Mouse (Mus musculus) limb, embryonic 12.5 days (tissue): Measurements from ENCODE around the gene Chst5. TPM values are rescaled to one million over a fixed set of nuclear protein-coding genes. Genes with fewer than 3 reads are reported as not detected.
A peak's percentile ranks its signal among the peaks of the same experiment; 100 is the strongest.
"Not testable (repeated sequence)": the region's sequence is repeated elsewhere in the genome, so short reads cannot be mapped to it uniquely, and the experiment has no call there.

ENCODE experiments used
- ATAC-seq: fragments of 200-750 bp; cut with Nextera tagmentation; 2 replicates; pipeline ENCODE4 v1.8.0; 2017; ENCODE audit warnings: low read depth, moderate TSS enrichment; ENCODE audit not compliant: insufficient number of reproducible peaks, insufficient read depth, low FRiP score, low TSS enrichment
- H3K27ac ChIP-seq: fragments of 300-500 bp; sonication (generic); 2 replicates; pipeline ENCODE4 v1.5.1; 2016; ENCODE audit warnings: mild to moderate bottlenecking, moderate library complexity
- H3K27me3 ChIP-seq: fragments of 300-500 bp; sonication (generic); 2 replicates; pipeline ENCODE4 v1.6.1; 2016; ENCODE audit warnings: mild to moderate bottlenecking, moderate library complexity
- H3K36me3 ChIP-seq: fragments of 300-500 bp; sonication (generic); 2 replicates; pipeline ENCODE4 v1.6.1; 2016; ENCODE audit warnings: mild to moderate bottlenecking, moderate library complexity
- H3K4me1 ChIP-seq: fragments of 300-500 bp; sonication (generic); replicated peaks from 2 replicates; pipeline ENCODE4 v1.6.1; 2016
- H3K4me2 ChIP-seq: fragments of 300-500 bp; sonication (generic); 2 replicates; pipeline ENCODE4 v1.6.1; 2016; ENCODE audit warnings: mild to moderate bottlenecking, moderate library complexity
- H3K4me3 ChIP-seq: fragments of 300-500 bp; sonication (generic); replicated peaks from 2 replicates; pipeline ENCODE4 v1.5.1; 2016; ENCODE audit warnings: mild to moderate bottlenecking
- H3K9ac ChIP-seq: fragments of 300-500 bp; sonication (generic); replicated peaks from 2 replicates; pipeline ENCODE4 v1.6.1; 2016; ENCODE audit warnings: mild to moderate bottlenecking, moderate library complexity
- H3K9me3 ChIP-seq: fragments of 300-500 bp; sonication (generic); 2 replicates; pipeline ENCODE4 v1.6.1; 2016; ENCODE audit warnings: mild to moderate bottlenecking, moderate library complexity
- WGBS: fragments of 180-500 bp; shearing (Covaris S2); methylation state at CpG from one replicate; pipeline ENCODE4 v1.1.7; 2016; 5-methylcytosine and 5-hydroxymethylcytosine counted together
- polyA plus RNA-seq: library from polyadenylated mRNA; unstranded; fragments of >200 nt; fragmentation: Nextera tagmentation; extraction: Ambion mirVana; gene quantifications from 2 replicates; pipeline ENCODE4 v1.2.1, GENCODE M21; 2016

Chst5 gene
- polyA plus RNA-seq, 1 experiment from 2014 or later = 4.3 TPM

DNA sequence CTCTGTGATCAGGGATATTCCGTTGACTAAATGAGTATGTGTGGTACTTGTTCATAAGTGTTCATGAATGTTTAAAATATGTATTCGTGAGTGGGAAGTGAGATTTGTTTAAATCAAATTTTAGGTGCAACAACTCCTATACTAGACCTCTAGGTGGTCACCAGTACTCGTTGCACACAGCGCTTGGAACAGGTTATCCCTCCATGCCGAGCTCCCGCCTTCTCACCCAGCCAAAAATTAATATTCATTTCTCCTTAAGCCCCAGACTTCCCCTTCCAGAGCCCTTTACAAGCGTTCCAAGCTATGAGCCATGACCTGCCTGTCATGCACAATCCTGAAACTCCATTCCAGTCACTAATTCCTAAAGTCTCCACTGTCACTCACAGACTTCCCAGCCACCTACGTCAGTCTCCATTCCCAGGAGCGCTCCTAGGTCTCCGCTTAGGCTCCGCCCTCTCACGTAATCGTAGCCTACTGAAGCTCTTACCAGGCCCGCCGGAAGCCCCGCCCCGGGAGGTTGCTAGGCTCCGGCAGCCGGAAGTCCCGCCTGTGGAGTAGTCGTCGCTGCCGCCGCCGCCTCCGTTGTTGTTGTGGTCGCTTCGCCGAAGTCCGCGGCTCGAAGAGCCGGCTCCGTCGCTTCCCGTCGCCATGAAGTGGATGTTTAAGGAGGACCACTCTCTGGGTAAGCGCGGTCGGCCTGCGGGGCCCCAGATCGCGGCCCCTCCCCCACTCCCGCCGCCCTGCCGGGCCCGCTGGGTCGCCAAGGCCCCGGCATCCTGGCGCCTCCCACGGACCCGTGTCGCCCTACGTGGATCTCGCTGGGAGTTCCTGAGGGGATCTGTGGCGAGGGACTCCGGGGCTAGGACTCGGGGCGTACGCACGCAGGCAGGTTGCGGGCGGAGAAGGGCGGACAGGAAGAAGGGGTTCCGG is 30.2 kb upstream of the Chst5 start, which contains the start of gene Gabarapl2:
Gabarapl2 (plus strand) TSS at position 533 of the 930 bp plus-strand sequence.
- H3K27ac ChIP-seq = peak within 1 kb of the TSS; percentile 62

DNA sequence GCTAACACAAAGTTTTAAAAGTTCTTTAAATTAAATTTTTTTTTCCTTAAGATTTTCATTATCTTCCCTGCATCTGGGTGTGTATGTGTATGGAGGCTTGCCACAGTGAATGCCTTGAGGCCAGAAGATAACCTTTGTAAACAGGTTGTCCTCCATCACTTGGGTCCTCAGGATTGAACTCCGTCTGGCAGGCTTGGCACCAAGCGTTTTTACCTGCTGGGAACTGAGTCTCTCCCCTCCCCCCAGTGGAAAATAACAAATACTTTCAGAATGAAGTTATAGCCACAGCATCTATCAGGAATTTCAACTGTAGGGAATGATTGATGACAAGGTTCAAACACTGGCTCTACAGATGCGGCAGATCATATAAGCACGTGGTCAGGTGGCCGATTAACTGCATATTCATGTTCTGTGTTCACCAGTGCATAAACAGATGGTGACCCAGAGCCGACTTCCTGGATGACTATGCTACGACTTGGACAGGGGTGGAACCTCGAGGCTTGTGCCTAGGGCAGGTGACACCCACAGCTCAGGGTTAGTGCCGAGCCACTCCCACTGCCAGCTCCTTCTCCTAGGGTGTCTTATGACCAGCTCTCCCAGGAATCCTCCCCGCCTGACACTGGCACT is 29.4 kb upstream of the Chst5 start:
- 0 out of 2 replicates have a peak overlapping the region, but pooled peaks have one; percentile 34 for H3K9ac ChIP-seq
- ATAC-seq = peak; percentile 58; the same call in 1 of the 2 replicates
- H3K36me3 ChIP-seq = peaks cover 18% of the 10 kb centered on the region
- no peaks in the 10 kb centered on the region for H3K9me3 ChIP-seq
- H3K4me1 ChIP-seq = peaks cover 18% of the 10 kb centered on the region
- 12% methylated on average over 10 of the region's 10 CpGs for WGBS
- H3K4me3 ChIP-seq = peak overlapping the region; percentile 99
- H3K27me3 ChIP-seq = no peaks in the 10 kb centered on the region
- H3K27ac ChIP-seq = no peak overlapping the region
- peak overlapping the region; percentile 92 for H3K4me2 ChIP-seq

More for the DNA sequence above, 30.2 kb upstream of the Chst5 start, which contains the start of gene Gabarapl2:
- H3K9me3 ChIP-seq = no peaks in the 10 kb centered on the region
- peak; percentile 96 for ATAC-seq
- H3K4me1 ChIP-seq = peaks cover 18% of the 10 kb centered on the region
- peak within 1 kb of the TSS; percentile 99 for H3K4me3 ChIP-seq
- no peaks in the 10 kb centered on the region for H3K27me3 ChIP-seq
- H3K36me3 ChIP-seq = peaks cover 25% of the 10 kb centered on the region
- peak within 1 kb of the TSS; percentile 92 for H3K4me2 ChIP-seq
- H3K9ac ChIP-seq = peak within 1 kb of the TSS; percentile 85
- WGBS = under 1% methylated on average over 65 of the region's 65 CpGs

DNA sequence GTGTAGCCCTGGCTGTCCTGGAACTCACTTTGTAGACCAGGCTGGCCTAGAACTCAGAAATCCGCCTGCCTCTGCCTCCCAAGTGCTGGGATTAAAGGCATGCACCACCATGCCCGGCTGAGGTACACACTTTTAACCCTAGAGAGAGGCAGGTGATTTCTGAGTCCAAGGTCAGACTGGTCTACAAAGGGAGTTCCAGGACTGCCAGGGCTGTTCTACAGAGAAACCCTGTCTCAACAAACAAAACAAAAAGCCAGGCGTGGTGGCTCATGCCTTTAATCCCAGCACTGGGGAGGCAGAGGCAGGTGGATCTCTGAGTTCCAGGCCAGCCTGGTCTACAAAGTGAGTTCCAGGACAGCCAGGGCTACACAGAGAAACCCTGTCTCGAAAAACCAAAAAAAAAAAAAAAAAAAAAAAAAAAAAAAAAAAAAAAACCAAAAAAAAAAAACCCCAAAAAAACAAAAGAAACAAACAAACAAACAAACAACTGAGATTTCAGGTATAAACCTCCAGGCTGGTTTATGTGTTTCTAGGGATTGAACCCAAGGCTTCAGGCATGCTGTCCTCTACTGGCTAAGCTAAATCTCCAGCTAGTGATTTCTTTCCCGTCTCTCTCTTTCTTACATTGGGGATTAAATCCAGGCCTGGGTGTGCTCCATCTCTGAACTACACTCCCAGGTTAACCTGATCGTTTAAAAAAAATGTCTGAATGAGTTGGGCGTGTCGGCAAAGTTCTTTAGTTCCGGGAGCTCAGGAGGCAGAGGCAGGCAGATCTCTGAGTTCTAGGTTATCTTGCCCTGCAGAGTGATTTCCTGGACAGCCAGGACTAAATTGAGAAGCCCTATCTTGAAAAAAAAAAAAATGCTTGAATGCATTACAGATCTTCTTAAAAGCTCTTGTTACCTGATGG is 28.1 kb upstream of the Chst5 start:
- H3K4me1 ChIP-seq = peaks cover 20% of the 10 kb centered on the region
- not testable (repeated sequence) for H3K9ac ChIP-seq, ATAC-seq, H3K9me3 ChIP-seq, H3K4me2 ChIP-seq, H3K27me3 ChIP-seq, H3K27ac ChIP-seq, H3K36me3 ChIP-seq, H3K4me3 ChIP-seq
- WGBS = 85% methylated on average over 9 of the region's 9 CpGs

DNA sequence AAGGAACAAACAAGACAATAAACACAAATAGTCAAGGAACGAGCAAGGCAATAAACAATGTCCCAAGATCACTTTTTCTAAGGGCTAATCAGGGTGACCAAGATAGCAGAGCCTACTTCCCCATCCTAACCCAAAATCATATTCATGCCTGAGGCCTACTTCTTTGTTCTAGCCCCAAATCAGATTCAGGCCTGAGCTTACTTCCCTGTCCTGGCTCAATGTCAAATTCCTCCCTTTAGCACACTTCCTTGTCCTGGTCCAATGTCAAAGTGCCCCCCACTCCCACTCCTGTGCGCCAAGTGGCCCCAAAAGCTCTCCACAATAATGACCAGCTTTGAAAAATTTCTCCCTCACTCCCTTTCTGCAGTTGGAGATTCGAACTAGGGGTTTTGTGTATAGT is 26.9 kb upstream of the Chst5 start:
- no peak overlapping the region for H3K4me2 ChIP-seq
- no peak overlapping the region for H3K27ac ChIP-seq
- no peaks in the 10 kb centered on the region for H3K36me3 ChIP-seq
- H3K4me3 ChIP-seq = no peak overlapping the region
- H3K9me3 ChIP-seq = no peaks in the 10 kb centered on the region
- no peaks in the 10 kb centered on the region for H3K27me3 ChIP-seq
- 72% methylated on average over 3 of the region's 3 CpGs for WGBS
- H3K4me1 ChIP-seq = peaks cover 31% of the 10 kb centered on the region
- ATAC-seq = no peak
- no peak overlapping the region for H3K9ac ChIP-seq

DNA sequence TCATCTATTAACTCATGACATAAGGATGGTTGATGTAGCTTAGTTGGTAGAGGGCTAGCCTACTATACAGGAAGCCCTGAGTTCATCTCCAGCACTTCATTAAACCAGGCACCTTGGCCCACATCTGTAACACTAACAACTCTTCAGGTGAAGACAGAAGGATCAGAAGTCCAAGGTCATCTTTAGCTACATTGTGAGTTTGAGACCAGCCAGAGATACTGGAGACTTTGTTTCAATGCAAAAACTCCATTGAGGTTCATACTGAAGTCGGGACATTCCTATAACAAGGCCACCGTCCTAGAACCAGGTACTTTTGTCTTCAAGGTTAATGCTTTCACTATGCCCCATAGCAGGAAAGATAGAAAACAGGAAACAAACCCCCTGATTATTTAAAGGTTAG is 24.0 kb upstream of the Chst5 start:
- Histone ChIP-seq H3K4me1 (peaks cover 21% of the 10 kb centered on the region), H3K4me2 (peak overlapping the region; percentile 89), H3K27me3 (no peaks in the 10 kb centered on the region), H3K4me3 (no peak overlapping the region), H3K9me3 (no peaks in the 10 kb centered on the region), H3K27ac (no peak overlapping the region), H3K9ac (no peak overlapping the region), H3K36me3 (peaks cover 6% of the 10 kb centered on the region; the same call in 1 of the 2 replicates)
- ATAC-seq = no peak
- 89% methylated on average over 2 of the region's 2 CpGs for WGBS

DNA sequence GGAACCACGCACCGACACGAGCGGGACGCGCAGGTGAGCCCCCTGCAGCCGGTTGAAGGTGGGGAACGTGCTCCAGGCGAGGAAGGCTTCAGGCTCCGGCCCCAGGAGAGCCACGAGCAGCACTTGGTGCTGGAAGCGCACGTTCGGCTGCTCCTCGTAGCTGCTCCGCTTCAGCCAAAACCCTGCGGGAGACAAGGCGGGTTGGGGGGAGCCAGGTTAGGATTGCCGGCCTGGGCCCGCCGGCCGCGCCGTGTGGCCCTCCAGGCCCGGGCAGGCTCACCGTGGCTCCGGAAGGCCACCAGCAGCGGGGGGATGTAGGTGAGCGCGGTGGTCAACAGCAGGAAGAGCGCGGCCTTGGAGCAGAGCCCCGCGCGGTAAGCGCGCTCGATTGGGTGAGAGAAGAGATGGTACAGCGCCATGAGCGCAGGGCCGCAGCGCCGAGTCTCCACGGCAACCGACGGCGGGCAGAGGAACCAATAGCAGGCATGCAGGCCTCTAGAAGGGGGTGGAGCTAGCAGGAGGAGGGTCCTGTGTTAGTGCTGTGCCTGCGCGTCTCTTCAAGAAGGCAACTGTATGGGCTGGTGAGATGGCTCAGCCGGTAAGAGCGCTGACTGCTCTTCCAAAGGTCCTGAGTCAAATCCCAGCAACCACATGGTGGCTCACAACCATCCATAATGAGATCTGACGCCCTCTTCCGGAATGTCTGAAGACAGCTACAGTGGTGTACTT is 23.3 kb upstream of the Chst5 start, which contains the start of gene Tmem231:
Tmem231 (minus strand) TSS at position 534 of the 729 bp plus-strand sequence.
- H3K27me3 ChIP-seq = no peaks in the 10 kb centered on the region
- peaks cover 21% of the 10 kb centered on the region for H3K4me1 ChIP-seq
- WGBS = under 1% methylated on average over 53 of the region's 53 CpGs
- H3K4me2 ChIP-seq = peak within 1 kb of the TSS; percentile 89
- H3K9me3 ChIP-seq = no peaks in the 10 kb centered on the region
- peak within 1 kb of the TSS; percentile 81 for H3K4me3 ChIP-seq
- H3K9ac ChIP-seq = peak within 1 kb of the TSS; percentile 71
- peaks cover 12% of the 10 kb centered on the region; the same call in 1 of the 2 replicates for H3K36me3 ChIP-seq
- H3K27ac ChIP-seq = peak within 1 kb of the TSS; percentile 88
- ATAC-seq = peak; percentile 98

DNA sequence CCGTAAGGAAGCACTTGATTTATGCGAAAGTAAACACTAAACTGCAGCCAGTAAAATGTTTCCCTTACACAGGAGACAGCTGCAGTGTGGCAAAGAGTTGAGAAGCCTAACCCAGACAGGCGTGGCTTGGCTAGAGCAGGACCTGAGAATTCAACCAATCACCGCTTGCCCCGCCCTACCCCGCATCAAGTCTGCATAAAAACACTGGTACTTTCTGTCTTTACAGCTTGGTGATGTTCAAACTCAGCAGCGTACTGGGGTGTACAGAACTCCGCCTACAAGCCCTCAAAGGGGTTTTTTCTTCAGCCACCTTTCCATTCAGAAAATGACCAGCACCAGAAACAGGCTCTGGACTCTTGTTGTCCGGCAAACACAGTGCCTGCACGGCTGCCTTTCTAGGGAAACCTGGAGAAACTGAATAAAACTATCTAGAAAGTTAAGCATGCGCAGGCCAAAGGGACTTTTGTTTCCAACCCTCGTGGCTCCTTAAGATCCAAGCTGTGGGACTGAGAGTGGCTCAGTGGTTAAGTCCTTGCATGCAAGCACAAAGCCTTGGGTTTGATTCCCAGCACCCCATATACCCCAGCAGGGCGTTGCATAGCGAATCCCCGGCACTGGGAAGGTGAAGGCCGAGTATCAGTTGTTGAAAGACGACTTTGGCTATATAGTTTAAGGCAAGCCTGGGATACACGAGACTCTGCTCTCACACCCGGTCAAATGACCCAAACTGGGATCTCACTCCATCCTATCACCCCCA is 22.5 kb upstream of the Chst5 start:
- Histone ChIP-seq H3K4me2 (peak overlapping the region; percentile 89), H3K4me3 (peak overlapping the region; percentile 81), H3K9ac (peak overlapping the region; percentile 71), H3K27ac (peak overlapping the region; percentile 88), H3K36me3 (peaks cover 12% of the 10 kb centered on the region; the same call in 1 of the 2 replicates), H3K4me1 (peaks cover 21% of the 10 kb centered on the region), H3K9me3 (no peaks in the 10 kb centered on the region), H3K27me3 (no peaks in the 10 kb centered on the region)
- 30% methylated on average over 19 of the region's 19 CpGs for WGBS
- ATAC-seq = peak; percentile 34; the same call in 1 of the 2 replicates

DNA sequence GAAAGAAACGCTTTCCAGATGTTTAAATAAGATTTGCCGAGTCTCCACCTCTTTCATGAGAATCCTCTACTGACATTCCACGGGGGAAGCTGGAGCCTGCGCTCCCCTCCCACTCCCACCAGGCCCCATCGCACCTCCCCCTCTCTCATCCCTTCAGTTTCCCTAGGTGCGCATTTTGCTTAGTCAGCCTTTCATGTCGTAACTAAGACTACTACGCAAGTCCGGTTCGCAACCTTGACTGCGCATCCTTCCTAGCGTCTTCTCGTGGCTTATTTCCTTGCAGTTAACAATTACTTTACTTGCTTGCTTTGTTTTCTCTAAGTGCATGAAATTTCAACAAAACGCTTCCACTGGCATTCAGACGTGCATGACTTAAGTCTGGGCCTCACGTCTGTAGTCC is 21.5 kb upstream of the Chst5 start:
- H3K4me2 ChIP-seq = no peak overlapping the region
- peaks cover 21% of the 10 kb centered on the region for H3K4me1 ChIP-seq
- H3K27ac ChIP-seq = no peak overlapping the region
- no peaks in the 10 kb centered on the region for H3K9me3 ChIP-seq
- H3K4me3 ChIP-seq = no peak overlapping the region
- no peak for ATAC-seq
- H3K27me3 ChIP-seq = no peaks in the 10 kb centered on the region
- no peak overlapping the region for H3K9ac ChIP-seq
- WGBS = 74% methylated on average over 16 of the region's 16 CpGs
- peaks cover 12% of the 10 kb centered on the region; the same call in 1 of the 2 replicates for H3K36me3 ChIP-seq

DNA sequence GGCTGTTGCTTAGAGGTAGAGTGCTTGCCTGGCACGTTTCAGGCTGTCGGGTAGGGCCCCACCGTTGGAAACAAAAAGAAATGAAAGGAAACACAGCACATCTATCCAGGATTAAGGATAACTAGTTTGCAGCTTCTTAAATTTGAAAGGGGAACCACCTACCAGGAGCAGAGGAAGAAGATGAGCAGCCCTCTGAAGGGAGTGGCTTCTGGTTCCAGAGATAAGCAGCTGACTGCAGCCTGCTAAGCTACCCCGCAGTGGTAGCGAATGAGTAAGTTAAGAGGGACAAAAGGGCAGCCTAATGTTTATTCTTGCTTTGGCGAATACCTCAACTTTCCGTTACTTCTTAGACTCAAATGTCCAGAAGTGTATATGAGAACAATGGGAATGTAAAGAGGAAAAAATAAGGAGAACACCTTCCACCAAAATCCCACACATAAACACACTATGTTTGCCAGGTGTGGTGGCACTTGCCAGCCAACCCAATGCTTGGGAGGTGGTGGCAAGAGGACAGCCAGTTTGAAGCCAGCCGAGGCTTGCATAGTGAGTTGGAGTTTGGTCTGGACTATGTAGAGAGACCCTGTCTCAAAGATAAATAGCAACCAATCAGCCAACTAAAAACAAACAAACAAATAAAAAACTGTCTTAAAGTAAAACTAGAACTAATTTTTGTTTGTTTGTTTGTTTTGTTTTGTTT is 19.5 kb upstream of the Chst5 start:
- no peak for ATAC-seq
- Histone ChIP-seq H3K36me3 (peaks cover 12% of the 10 kb centered on the region; the same call in 1 of the 2 replicates), H3K4me1 (peaks cover 21% of the 10 kb centered on the region), H3K27ac (no peak overlapping the region), H3K9ac (no peak overlapping the region), H3K27me3 (no peaks in the 10 kb centered on the region), H3K4me3 (no peak overlapping the region), H3K9me3 (no peaks in the 10 kb centered on the region), H3K4me2 (no peak overlapping the region)
- WGBS = 83% methylated on average over 8 of the region's 8 CpGs
